ENCODE assay signal across 9 mouse cellular contexts in the genomic region with DNA sequence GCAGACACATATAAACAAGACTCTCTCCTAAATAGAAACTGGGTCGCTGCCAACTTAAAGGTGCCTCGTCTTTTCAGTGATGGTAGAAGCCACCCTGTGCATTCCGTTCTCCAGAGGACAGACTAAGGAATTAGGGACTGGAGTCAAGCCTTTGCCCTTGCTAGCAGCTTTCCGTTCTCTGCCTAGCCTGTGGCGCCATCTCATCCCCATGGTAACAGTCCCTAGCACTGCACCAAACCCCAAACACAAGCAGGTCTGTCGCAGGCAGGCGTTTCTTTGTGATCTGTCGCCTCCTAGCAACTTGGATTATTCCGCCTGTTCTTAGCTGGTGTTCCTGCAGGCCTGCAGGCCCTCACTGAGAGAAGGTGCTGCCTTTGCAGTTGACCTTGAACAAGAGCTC. TPM values are rescaled to one million over a fixed set of nuclear protein-coding genes. Genes with fewer than 3 reads are reported as not detected.
DNase-seq lines count a peak whose midpoint lies in the region; ATAC-seq lines count a peak whose summit lies in the region.
"Had no signal": no experiment of that assay in that cellular context is flagged by ENCODE, and none has a peak within 500 bp of the region (broad histone marks: within the 10 kb centered on the region; RNA-seq: fewer than 3 reads in every experiment).

No protein-coding gene starts in this region.

- H3K9me3 ChIP-seq in forebrain, embryonic 14.5 days (replicated peaks; ENCODE audit: control insufficient read depth, low read length): no peaks in the 10 kb centered on the region
- H3K9me3 ChIP-seq in hindbrain, embryonic 15.5 days: no peaks in the 10 kb centered on the region
- H3K9me3 ChIP-seq: lung, embryonic 15.5 days had no signal

- no peaks in the 10 kb centered on the region for H3K27me3 ChIP-seq in forebrain, embryonic 14.5 days (replicated peaks; ENCODE audit: control insufficient read depth, insufficient read depth, low read length)
- no peaks in the 10 kb centered on the region for H3K27me3 ChIP-seq in hindbrain, embryonic 15.5 days
- H3K27me3 ChIP-seq: lung, embryonic 15.5 days had no signal

- H3K9ac ChIP-seq in forebrain, embryonic 14.5 days (ENCODE audit: low read length): no peak overlapping the region
- no peak overlapping the region for H3K9ac ChIP-seq in hindbrain, embryonic 15.5 days
- H3K9ac ChIP-seq: lung, embryonic 15.5 days had no signal

- H3K27ac ChIP-seq in forebrain, embryonic 14.5 days (ENCODE audit: low read depth, low read length): peak overlapping the region; percentile 9; the same call in 1 of the 2 replicates
- H3K27ac ChIP-seq in hindbrain, embryonic 15.5 days (replicated peaks): peak overlapping the region; percentile 66
- H3K27ac ChIP-seq: lung, embryonic 15.5 days had no signal

- H3K4me2 ChIP-seq in forebrain, embryonic 14.5 days (ENCODE audit: low read length): no peak overlapping the region
- no peak overlapping the region for H3K4me2 ChIP-seq in hindbrain, embryonic 15.5 days
- H3K4me2 ChIP-seq: lung, embryonic 15.5 days had no signal

- ATAC-seq in forebrain, embryonic 14.5 days: peak; percentile 72
- peak; percentile 65 for ATAC-seq in hindbrain, embryonic 15.5 days (ENCODE audit: low FRiP score, low read depth)

- H3K36me3 ChIP-seq in forebrain, embryonic 14.5 days (ENCODE audit: control insufficient read depth, insufficient read depth, low read length): no peaks in the 10 kb centered on the region; the same call in 1 of the 2 replicates
- H3K36me3 ChIP-seq in hindbrain, embryonic 15.5 days: no peaks in the 10 kb centered on the region
- H3K36me3 ChIP-seq: lung, embryonic 15.5 days had no signal

- WGBS in forebrain, embryonic 14.5 days: 11% methylated on average over 9 of the region's 9 CpGs
- WGBS in hindbrain, embryonic 15.5 days: 12% methylated on average over 9 of the region's 9 CpGs

- H3K4me1 ChIP-seq in forebrain, embryonic 14.5 days (ENCODE audit: control insufficient read depth, insufficient read depth, low read length): peaks cover 6% of the 10 kb centered on the region; the same call in 1 of the 2 replicates
- peaks cover 13% of the 10 kb centered on the region for H3K4me1 ChIP-seq in hindbrain, embryonic 15.5 days (replicated peaks)

- peak; percentile 59 to 71 for DNase-seq in left cerebral cortex, postnatal 14 days (ENCODE audit: low spot score in 2 of 2)
- no peak for DNase-seq in left cerebral cortex, postnatal 10 days (ENCODE audit: extremely low spot score in 1 of 2, low spot score in 2 of 2)
- DNase-seq in forebrain, embryonic 14.5 days (ENCODE audit: low spot score): peak; percentile 74
- DNase-seq in retina, embryonic 14.5 days (ENCODE audit: low spot score): peak; percentile 61
- DNase-seq in natural killer cell, adult 2 months (ENCODE audit: low spot score in 2 of 2): no peak
- no peak for DNase-seq in liver

- intact Hi-C loops in left cerebral cortex, postnatal 14 days (cut with DNase I): no loop called here
- intact Hi-C loops in left cerebral cortex, postnatal 10 days (cut with DNase I): no loop called here

- H3K4me3 ChIP-seq in forebrain, embryonic 14.5 days (ENCODE audit: low read depth, low read length): no peak overlapping the region
- H3K4me3 ChIP-seq in hindbrain, embryonic 15.5 days: no peak overlapping the region
- H3K4me3 ChIP-seq: lung, embryonic 15.5 days had no signal

RNA-seq across cellular contexts. Expression of a gene that starts 5.0 kb away (rescaled TPM):
- total RNA-seq in left cerebral cortex, postnatal 14 days (2021): under 1 TPM; 0.46 to 0.82 TPM
- under 1 TPM in 1 of 2 experiments, not detected in 1; 0.17 TPM for total RNA-seq in left cerebral cortex, postnatal 10 days (2021)
- polyA plus RNA-seq in forebrain, embryonic 14.5 days (2014; fragmentation: Nextera tagmentation; extraction: Ambion mirVana): 0.31 TPM in 1 of 2 replicates, not detected in the other
- polyA plus RNA-seq in hindbrain, embryonic 15.5 days (2015; fragmentation: Nextera tagmentation; extraction: Ambion mirVana): 0.13 and 0.35 TPM in 2 replicates
- total RNA-seq: heart, postnatal 14 days had no signal

RNA-seq across cellular contexts. Expression of a gene that starts 10.5 kb away (rescaled TPM):
- total RNA-seq in left cerebral cortex, postnatal 14 days (2021): 10 to 100 TPM; 17.1 to 19.6 TPM
- 10 to 100 TPM; 11.2 to 12.1 TPM for total RNA-seq in left cerebral cortex, postnatal 10 days (2021)
- polyA plus RNA-seq in forebrain, embryonic 14.5 days (2014; fragmentation: Nextera tagmentation; extraction: Ambion mirVana): 2.6 and 3.2 TPM in 2 replicates
- polyA plus RNA-seq in hindbrain, embryonic 15.5 days (2015; fragmentation: Nextera tagmentation; extraction: Ambion mirVana): 6.6 and 8.7 TPM in 2 replicates

RNA-seq across cellular contexts. Expression of a gene that starts 16.8 kb away (rescaled TPM):
- total RNA-seq in left cerebral cortex, postnatal 14 days (2021): under 1 TPM; 0.25 to 0.37 TPM
- not detected for total RNA-seq in left cerebral cortex, postnatal 10 days (2021)
- polyA plus RNA-seq in forebrain, embryonic 14.5 days (2014; fragmentation: Nextera tagmentation; extraction: Ambion mirVana): 0.11 and 0.16 TPM in 2 replicates
- polyA plus RNA-seq in hindbrain, embryonic 15.5 days (2015; fragmentation: Nextera tagmentation; extraction: Ambion mirVana): 0.13 TPM in 1 of 2 replicates, not detected in the other

RNA-seq across cellular contexts. Expression of a gene that starts 16.8 kb away (rescaled TPM):
- 10 to 100 TPM; 28.1 to 31.9 TPM for total RNA-seq in left cerebral cortex, postnatal 14 days (2021)
- total RNA-seq in left cerebral cortex, postnatal 10 days (2021): 10 to 100 TPM; 30.1 to 33.4 TPM
- polyA plus RNA-seq in forebrain, embryonic 14.5 days (2014; fragmentation: Nextera tagmentation; extraction: Ambion mirVana): 31.3 and 35.1 TPM in 2 replicates
- 33.9 and 37.4 TPM in 2 replicates for polyA plus RNA-seq in hindbrain, embryonic 15.5 days (2015; fragmentation: Nextera tagmentation; extraction: Ambion mirVana)

RNA-seq across cellular contexts. Expression of a gene that starts 29.7 kb away (rescaled TPM):
- 10 to 100 TPM; 71.9 to 87.1 TPM for total RNA-seq in left cerebral cortex, postnatal 14 days (2021)
- total RNA-seq in left cerebral cortex, postnatal 10 days (2021): 10 to 100 TPM; 58.2 to 64.0 TPM
- 6.9 and 8.2 TPM in 2 replicates for polyA plus RNA-seq in forebrain, embryonic 14.5 days (2014; fragmentation: Nextera tagmentation; extraction: Ambion mirVana)
- polyA plus RNA-seq in hindbrain, embryonic 15.5 days (2015; fragmentation: Nextera tagmentation; extraction: Ambion mirVana): 12.2 and 15.2 TPM in 2 replicates

Comparison
In these comparisons a context has a peak if more than half of its experiments do, and no peak if none do; other contexts are left out.
1. DNase-seq: peak in left cerebral cortex, postnatal 14 days (2 of 2), forebrain, embryonic 14.5 days (single experiment) and retina, embryonic 14.5 days (single experiment); none in left cerebral cortex, postnatal 10 days (0 of 2), natural killer cell, adult 2 months (0 of 2) and liver (single experiment).